Mouse (Mus musculus): Measurements from ENCODE around the gene Spata22. TPM values are rescaled to one million over a fixed set of nuclear protein-coding genes. Genes with fewer than 3 reads are reported as not detected.
A peak's percentile ranks its signal among the peaks of the same experiment; 100 is the strongest.

Gene Spata22
- polyA plus RNA-seq, 1 experiment from 2014 or later: 3.1 TPM

DNA sequence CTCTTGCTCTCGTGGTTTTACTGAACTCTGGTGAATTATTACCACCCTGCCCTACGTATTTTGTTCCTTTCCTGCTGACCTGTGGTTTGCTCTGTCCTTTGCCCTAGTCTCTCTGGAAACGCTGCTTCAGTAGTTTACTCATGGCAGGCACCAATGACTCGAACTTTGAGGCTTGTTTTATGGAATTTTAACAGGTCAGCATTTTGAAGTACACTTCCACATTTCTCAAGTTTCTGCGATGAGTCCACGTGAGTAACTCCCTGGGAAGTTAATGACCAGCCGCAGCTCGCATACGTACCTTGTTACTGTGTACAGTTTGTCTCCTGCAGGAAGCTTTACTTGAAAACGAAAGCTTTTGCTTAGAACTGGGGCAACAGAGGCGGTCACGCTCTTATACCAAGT, 3.1 kb upstream of the Spata22 start:
- DNase-seq (peak; percentile 48), ATAC-seq (peak; percentile 94)
- WGBS (ENCODE audit: insufficient replicate concordance): 19% methylated on average over 12 of the region's 12 CpGs
- H3K9ac ChIP-seq (replicated peaks): no peak overlapping the region
- no peaks in the 10 kb centered on the region for H3K27me3 ChIP-seq (ENCODE audit: insufficient read depth, low read length)
- peak overlapping the region; percentile 63 for H3K4me2 ChIP-seq (ENCODE audit: low read depth, low read length)
- no peaks in the 10 kb centered on the region for H3K9me3 ChIP-seq (ENCODE audit: low read length)
- no peaks in the 10 kb centered on the region for H3K36me3 ChIP-seq (replicated peaks; ENCODE audit: insufficient read depth, low read length)
- TF ChIP-seq EP300 (IDR thresholded peaks at IDR 0.05; ENCODE audit: low read depth) (peak; percentile 58; the same call in 1 of the 2 replicates), CTCF (IDR thresholded peaks at IDR 0.05; ENCODE audit: low read depth) (no peak)
- H3K27ac ChIP-seq (ENCODE audit: low read depth): peak overlapping the region; percentile 75
- H3K4me1 ChIP-seq (ENCODE audit: insufficient read depth): peaks cover 3% of the 10 kb centered on the region; the same call in 1 of the 2 replicates
- H3K4me3 ChIP-seq (ENCODE audit: low read depth, low read length): peak overlapping the region; percentile 16

DNA sequence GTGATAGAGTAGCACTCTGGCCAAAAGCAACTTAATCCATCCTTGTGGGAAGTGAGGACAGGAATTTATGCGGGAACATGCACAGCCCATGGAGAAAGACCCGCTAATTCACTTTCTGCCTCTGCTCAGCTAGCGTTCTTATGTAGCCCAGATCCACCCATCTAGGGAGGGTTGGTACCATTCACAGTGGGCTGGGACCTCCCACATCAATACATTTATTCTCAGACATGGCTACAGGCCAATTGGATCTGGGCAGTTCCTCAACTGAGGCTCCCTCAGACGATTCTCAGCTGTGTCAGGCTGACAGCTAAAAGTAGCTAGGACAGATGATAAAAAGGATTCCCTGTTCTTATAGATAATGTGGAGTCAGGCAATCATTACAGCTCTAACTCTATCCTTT, 2.2 kb upstream of the Spata22 start:
- Histone ChIP-seq H3K36me3 (replicated peaks; ENCODE audit: insufficient read depth, low read length) (no peaks in the 10 kb centered on the region), H3K27me3 (ENCODE audit: insufficient read depth, low read length) (no peaks in the 10 kb centered on the region), H3K4me2 (ENCODE audit: low read depth, low read length) (peak overlapping the region; percentile 63), H3K4me1 (ENCODE audit: insufficient read depth) (peaks cover 3% of the 10 kb centered on the region; the same call in 1 of the 2 replicates), H3K4me3 (ENCODE audit: low read depth, low read length) (peak overlapping the region; percentile 16), H3K9me3 (ENCODE audit: low read length) (no peaks in the 10 kb centered on the region), H3K9ac (replicated peaks) (peak overlapping the region; percentile 11; the same call in 1 of the 2 replicates), H3K27ac (ENCODE audit: low read depth) (peak overlapping the region; percentile 75)
- DNase-seq (peak; percentile 14), ATAC-seq (no peak)
- 62% methylated on average over 4 of the region's 4 CpGs for WGBS (ENCODE audit: insufficient replicate concordance)
- TF ChIP-seq CTCF (IDR thresholded peaks at IDR 0.05; ENCODE audit: low read depth) (no peak), EP300 (IDR thresholded peaks at IDR 0.05; ENCODE audit: low read depth) (no peak)

DNA sequence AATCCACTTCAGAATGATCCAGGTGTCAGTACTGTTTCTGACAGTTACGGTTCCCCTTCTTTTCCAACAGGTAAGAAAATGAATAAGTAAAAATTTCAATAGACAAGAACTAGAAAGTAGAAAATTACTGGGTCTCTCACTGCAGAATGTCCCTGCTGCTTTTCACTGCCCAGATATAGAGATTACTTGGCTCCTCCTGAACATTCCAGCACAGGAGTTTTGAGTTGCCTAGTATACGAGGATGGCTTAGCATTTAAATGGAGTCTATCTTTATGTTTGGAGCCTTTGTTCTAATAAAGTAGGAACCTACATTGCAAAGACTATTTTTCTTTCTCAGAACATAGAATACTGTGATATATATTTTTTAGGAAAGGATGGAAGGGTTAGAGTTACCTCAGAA, 3.8 kb downstream of the Spata22 start:
- H3K27me3 ChIP-seq (ENCODE audit: insufficient read depth, low read length): no peaks in the 10 kb centered on the region
- WGBS (ENCODE audit: insufficient replicate concordance): 70% methylated on average over 2 of the region's 2 CpGs
- H3K4me2 ChIP-seq (ENCODE audit: low read depth, low read length): no peak overlapping the region
- H3K36me3 ChIP-seq (replicated peaks; ENCODE audit: insufficient read depth, low read length): no peaks in the 10 kb centered on the region
- no peak overlapping the region for H3K4me3 ChIP-seq (ENCODE audit: low read depth, low read length)
- TF ChIP-seq CTCF (IDR thresholded peaks at IDR 0.05; ENCODE audit: low read depth) (no peak), EP300 (IDR thresholded peaks at IDR 0.05; ENCODE audit: low read depth) (no peak)
- H3K9me3 ChIP-seq (ENCODE audit: low read length): no peaks in the 10 kb centered on the region
- no peak overlapping the region for H3K9ac ChIP-seq (replicated peaks)
- no peak for ATAC-seq
- no peaks in the 10 kb centered on the region for H3K4me1 ChIP-seq (ENCODE audit: insufficient read depth)
- no peak overlapping the region for H3K27ac ChIP-seq (ENCODE audit: low read depth)
- DNase-seq: no peak

DNA sequence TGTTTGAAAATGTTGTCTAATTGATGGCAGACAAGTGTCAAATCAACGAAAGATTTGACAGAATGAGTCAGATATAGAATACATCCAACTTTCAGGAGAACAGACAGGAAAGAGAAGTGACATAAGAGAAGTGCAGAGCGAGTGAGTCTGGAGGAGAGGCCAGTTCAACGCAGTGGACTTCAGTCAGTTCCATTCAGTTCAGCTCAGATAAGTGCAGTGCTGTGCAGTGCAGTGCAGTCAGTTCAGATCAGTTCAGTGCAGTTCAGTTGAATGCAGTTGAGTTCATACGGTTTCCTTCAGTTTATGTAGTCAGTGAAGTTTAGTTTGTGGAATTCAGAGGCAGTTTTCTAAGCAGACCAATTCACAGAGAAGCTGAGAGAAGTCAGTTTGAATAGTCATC, 7.4 kb downstream of the Spata22 start:
- DNase-seq (no peak), ATAC-seq (no peak)
- Histone ChIP-seq H3K4me1 (ENCODE audit: insufficient read depth) (no peaks in the 10 kb centered on the region), H3K27me3 (ENCODE audit: insufficient read depth, low read length) (no peaks in the 10 kb centered on the region), H3K9ac (replicated peaks) (no peak overlapping the region), H3K36me3 (replicated peaks; ENCODE audit: insufficient read depth, low read length) (no peaks in the 10 kb centered on the region), H3K9me3 (ENCODE audit: low read length) (no peaks in the 10 kb centered on the region), H3K4me3 (ENCODE audit: low read depth, low read length) (no peak overlapping the region), H3K4me2 (ENCODE audit: low read depth, low read length) (no peak overlapping the region), H3K27ac (ENCODE audit: low read depth) (no peak overlapping the region)
- TF ChIP-seq CTCF (IDR thresholded peaks at IDR 0.05; ENCODE audit: low read depth) (no peak), EP300 (IDR thresholded peaks at IDR 0.05; ENCODE audit: low read depth) (no peak)
- WGBS (ENCODE audit: insufficient replicate concordance): 65% methylated on average over 4 of the region's 4 CpGs

DNA sequence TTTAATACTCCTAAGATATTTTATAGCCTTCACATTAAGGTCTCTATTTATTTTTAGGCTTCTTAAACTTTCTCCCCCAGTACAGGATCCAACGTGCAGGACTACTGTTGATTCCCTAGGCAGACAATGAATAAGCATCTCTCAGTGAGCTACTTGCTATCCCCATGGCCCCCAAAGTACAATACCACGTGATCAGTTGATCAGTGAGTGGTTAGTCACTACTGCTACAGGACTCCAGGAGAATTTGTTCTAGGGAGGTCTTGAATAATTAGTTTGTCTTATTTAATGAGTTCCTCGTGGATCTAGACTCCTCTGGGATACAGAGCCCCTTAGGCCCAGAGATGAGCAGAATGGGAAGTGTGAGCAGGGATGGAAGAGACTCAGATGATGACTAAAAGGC, 20.9 kb downstream of the Spata22 start, which contains the start of gene Olfr20:
TSS of gene Olfr20 (plus strand) at position 301 of the 400 bp plus-strand sequence.
- H3K27ac ChIP-seq (ENCODE audit: low read depth): no peak within 1 kb of the TSS
- TF ChIP-seq EP300 (IDR thresholded peaks at IDR 0.05; ENCODE audit: low read depth): no peak
- no peak for TF ChIP-seq CTCF (IDR thresholded peaks at IDR 0.05; ENCODE audit: low read depth)
- no peaks in the 10 kb centered on the region for H3K27me3 ChIP-seq (ENCODE audit: insufficient read depth, low read length)
- WGBS (ENCODE audit: insufficient replicate concordance): 34% methylated on average over 3 of the region's 3 CpGs
- no peaks in the 10 kb centered on the region for H3K9me3 ChIP-seq (ENCODE audit: low read length)
- ATAC-seq (no peak), DNase-seq (no peak)
- no peak within 1 kb of the TSS for H3K4me2 ChIP-seq (ENCODE audit: low read depth, low read length)
- no peaks in the 10 kb centered on the region for H3K36me3 ChIP-seq (replicated peaks; ENCODE audit: insufficient read depth, low read length)
- H3K9ac ChIP-seq (replicated peaks): no peak within 1 kb of the TSS
- no peak within 1 kb of the TSS for H3K4me3 ChIP-seq (ENCODE audit: low read depth, low read length)
- no peaks in the 10 kb centered on the region for H3K4me1 ChIP-seq (ENCODE audit: insufficient read depth)

DNA sequence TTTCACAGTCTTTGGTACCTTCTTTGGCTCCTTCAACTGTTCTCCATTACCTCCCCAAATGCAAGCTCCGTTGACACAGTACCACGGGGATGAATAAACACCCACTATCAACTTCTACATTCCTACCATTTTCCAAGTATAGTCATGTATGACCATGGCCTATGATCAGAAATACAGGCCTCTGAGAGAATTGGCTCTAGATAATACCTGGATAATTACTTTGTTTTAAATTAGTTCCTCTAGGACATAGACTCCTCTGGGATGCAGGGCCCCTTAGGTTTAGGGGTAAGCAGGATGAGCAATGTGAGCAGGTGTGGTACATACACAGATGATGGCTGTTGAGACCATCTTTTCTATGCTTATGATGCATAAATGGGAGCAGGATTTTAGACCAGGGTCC, 41.4 kb downstream of the Spata22 start, which contains the start of gene Olfr376:
TSS of gene Olfr376 (plus strand) at position 301 of the 400 bp plus-strand sequence.
- WGBS (ENCODE audit: insufficient replicate concordance): 74% methylated on average over 2 of the region's 2 CpGs

More for the DNA sequence above, 41.4 kb downstream of the Spata22 start, which contains the start of gene Olfr376:
- Histone ChIP-seq H3K4me2 (ENCODE audit: low read depth, low read length) (no peak within 1 kb of the TSS), H3K9ac (replicated peaks) (no peak within 1 kb of the TSS), H3K4me1 (ENCODE audit: insufficient read depth) (no peaks in the 10 kb centered on the region), H3K36me3 (replicated peaks; ENCODE audit: insufficient read depth, low read length) (no peaks in the 10 kb centered on the region), H3K27me3 (ENCODE audit: insufficient read depth, low read length) (no peaks in the 10 kb centered on the region), H3K9me3 (ENCODE audit: low read length) (no peaks in the 10 kb centered on the region), H3K27ac (ENCODE audit: low read depth) (no peak within 1 kb of the TSS), H3K4me3 (ENCODE audit: low read depth, low read length) (no peak within 1 kb of the TSS)
- TF ChIP-seq CTCF (IDR thresholded peaks at IDR 0.05; ENCODE audit: low read depth): no peak
- no peak for TF ChIP-seq EP300 (IDR thresholded peaks at IDR 0.05; ENCODE audit: low read depth)
- DNase-seq (no peak), ATAC-seq (no peak)
